Mouse (Mus musculus) heart, adult 18-20 months (tissue): ENCODE data around the gene Igf2bp1. TPM values are rescaled to one million over a fixed set of nuclear protein-coding genes. Genes with fewer than 3 reads are reported as not detected.

Experiments
- DNase-seq, 2 experiments: peaks; one replicate each; pipeline ENCODE4 v3.0.0; 2021 to 2022; ENCODE audit warnings: mixed read lengths in 1 of 2
- long read RNA-seq, 2 experiments: library from polyadenylated mRNA; stranded (forward); transcript quantifications; one replicate each; pipeline ENCODE4 v2.0.0; 2021
- total RNA-seq, 2 experiments: library from RNA; stranded (reverse); gene quantifications; 2 replicates each; pipeline ENCODE4 v1.2.3; 2021

The Igf2bp1 gene
- under 1 TPM; 0.05 to 0.35 TPM for total RNA-seq
- long read RNA-seq, experiment 1: 0 reads
- long read RNA-seq, experiment 2: 0 reads

DNA sequence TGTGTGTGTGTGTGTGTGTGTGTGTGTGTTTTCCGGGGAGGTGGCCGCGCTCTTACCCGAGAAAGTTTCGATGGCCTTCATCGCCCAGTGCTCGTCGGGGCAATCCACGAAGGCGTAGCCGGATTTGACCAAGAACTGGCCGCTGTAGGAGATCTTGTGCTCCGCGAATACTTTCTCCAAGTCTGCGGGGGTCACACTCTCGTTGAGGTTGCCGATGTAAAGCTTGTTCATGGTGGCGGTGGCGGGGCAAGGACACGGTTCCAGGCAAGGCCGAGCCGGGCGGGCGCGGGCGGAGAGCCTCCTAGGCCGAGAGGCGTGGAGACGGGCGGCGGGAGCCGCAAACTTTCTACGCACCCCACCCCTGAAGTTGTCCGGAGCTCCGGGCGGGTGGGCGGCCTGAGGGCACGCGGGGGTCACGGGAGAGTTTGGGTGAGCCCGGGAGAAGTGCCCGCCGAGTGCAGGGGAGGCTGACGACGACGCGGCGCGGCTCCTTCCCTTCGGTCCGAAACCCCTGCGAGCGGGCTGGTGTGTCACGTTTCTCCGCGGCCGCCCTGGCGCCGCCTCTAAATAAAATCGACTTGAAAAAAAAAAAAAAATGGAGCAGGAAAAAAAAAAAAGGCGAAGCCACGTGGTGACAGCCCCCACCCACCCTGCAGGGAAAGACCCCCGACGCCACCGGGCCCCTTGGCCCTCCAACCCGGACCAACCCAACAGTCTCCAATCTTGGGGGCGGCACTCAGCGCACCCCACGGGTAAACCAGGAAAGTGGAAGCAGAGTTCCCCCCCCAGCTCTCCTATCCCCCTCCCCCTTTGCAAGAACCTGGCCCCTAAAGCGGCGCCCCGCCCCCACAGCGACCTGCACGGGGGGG lies at the start of gene Igf2bp1:
Igf2bp1 (minus strand) TSS at position 538 of the 869 bp plus-strand sequence.
- peak; percentile 9 to 56 for DNase-seq

- DNase-seq: no peak
These were observed 45.1 kb upstream of the Igf2bp1 start for GRCm38 (mm10) chr11:96050854-96051253.

GRCm38 (mm10) chr11:96049939-96050338 lies 44.2 kb upstream of the Igf2bp1 start:
- DNase-seq: no peak

- DNase-seq: no peak
These were observed 42.0 kb upstream of the Igf2bp1 start for GRCm38 (mm10) chr11:96047469-96048373.

DNA sequence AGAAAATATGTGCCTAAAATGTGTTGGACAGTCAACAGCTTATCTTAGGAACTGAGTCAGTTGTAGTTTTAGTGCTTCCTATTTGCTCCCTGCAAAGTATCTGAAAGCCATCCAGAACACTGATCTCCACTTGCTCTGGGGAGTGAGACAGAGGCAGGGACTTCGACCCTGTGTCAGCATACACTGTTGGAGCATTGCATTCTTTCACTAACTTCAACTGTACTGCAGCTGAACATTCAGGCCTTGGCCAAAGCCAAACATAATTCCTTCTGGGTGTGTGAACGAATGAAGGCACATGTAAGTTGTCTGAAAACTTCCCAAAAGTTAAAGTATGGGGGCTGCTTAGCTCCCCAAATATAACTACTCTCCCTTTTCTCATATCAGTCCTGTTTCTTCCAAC lies 41.1 kb upstream of the Igf2bp1 start:
- DNase-seq: no peak

- no peak for DNase-seq
These were observed 40.3 kb upstream of the Igf2bp1 start for GRCm38 (mm10) chr11:96046028-96046427.

- DNase-seq: no peak
These were observed 39.2 kb upstream of the Igf2bp1 start for GRCm38 (mm10) chr11:96044803-96045567.

GRCm38 (mm10) chr11:96038560-96038959 lies 32.8 kb upstream of the Igf2bp1 start:
- DNase-seq: no peak

- no peak for DNase-seq
These were observed 31.8 kb upstream of the Igf2bp1 start for GRCm38 (mm10) chr11:96037499-96037898.

GRCm38 (mm10) chr11:96035133-96035532 lies 29.4 kb upstream of the Igf2bp1 start:
- DNase-seq: no peak

GRCm38 (mm10) chr11:96034596-96035052 lies 28.9 kb upstream of the Igf2bp1 start, which contains the start of gene Snf8:
Snf8 (plus strand) TSS chr11:96034885.
- peak; percentile 95 to 97 for DNase-seq

DNA sequence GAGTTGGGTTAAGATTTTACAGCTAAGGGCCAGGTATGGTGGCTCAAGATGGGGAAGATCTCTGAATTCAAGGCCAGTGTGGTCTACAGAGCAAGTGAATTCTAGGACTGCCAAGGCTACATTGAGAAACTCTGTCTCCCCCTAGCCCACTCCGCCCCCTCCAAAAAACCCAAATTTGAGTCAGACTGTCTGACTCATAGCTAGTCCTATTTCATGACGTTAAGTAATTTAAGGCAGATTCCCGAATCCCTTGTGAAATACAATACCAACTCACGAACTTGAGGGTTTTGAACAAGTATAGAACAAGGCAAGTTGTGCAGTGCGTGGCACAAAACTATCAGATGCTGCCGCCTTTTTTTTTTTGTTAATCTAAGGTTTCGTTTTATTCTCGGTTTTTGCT lies 28.4 kb upstream of the Igf2bp1 start:
- no peak for DNase-seq

- DNase-seq: no peak
These were observed 27.5 kb upstream of the Igf2bp1 start for GRCm38 (mm10) chr11:96033264-96033663.

GRCm38 (mm10) chr11:96031701-96032100 lies 26.0 kb upstream of the Igf2bp1 start:
- DNase-seq: no peak

DNA sequence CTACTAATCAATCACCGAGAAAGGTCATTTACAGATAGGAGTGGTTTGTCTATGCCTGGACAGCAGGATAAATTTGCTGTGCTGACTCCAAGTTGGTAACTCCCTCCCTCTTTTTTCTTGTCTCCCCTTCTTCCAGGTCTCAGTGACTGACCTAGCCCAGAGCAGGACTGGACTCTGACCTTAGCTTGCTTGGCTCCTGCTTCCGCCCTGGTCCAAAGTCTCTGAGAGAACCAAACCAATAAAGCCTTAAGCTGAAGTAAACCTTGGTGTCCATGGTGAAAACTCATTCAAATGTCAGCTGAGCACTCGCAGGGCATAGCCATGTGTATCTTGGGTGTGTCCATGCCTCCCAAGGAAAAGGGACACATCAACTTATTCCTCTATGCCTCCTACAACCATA lies 24.8 kb upstream of the Igf2bp1 start:
- no peak for DNase-seq

GRCm38 (mm10) chr11:96028130-96028529 lies 22.4 kb upstream of the Igf2bp1 start:
- no peak for DNase-seq

GRCm38 (mm10) chr11:96020622-96021021 lies 14.9 kb upstream of the Igf2bp1 start:
- no peak for DNase-seq

DNA sequence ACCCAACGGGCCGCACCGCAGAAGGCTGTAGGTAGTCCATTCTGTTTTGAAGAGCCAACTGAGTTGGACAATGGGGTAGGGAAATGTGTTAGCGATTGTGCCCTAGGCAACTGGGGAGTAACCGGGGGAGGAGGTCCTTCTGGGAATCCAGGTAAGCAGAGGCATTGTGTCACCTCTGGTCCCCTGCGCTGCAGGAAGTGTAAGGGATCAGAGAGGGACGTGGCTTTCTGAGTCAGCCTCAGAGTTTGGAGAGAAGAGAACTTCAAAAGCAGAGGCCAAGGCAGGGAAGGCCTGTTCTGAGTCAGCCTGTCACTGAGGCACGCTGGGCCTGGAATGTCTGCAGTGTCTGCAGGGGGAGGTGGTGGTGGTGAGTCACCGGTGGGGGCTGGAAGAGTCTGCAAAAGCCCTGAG lies 12.2 kb upstream of the Igf2bp1 start:
- DNase-seq: no peak

DNA sequence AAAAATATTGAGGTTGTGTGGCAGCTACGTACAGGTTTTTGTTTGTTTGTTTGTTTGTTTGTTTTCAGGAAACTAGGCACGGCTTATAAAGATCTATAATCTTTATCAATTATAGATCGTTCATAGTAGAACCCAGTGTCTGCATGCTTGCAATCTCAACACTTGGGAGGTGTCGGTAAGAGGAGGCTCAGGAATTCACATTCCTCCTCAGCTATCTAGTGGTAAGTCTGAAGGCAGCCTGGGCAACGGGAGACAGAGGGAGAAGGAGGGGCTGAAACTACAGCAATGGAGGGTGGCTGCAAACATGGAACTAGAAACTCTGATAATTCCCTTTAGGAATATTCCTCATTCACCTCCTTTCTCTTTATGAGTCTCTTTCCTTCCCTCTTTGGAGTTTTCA lies 9.7 kb upstream of the Igf2bp1 start:
- DNase-seq: no peak

- DNase-seq: no peak
These were observed 6.2 kb upstream of the Igf2bp1 start for GRCm38 (mm10) chr11:96011982-96012381.

DNA sequence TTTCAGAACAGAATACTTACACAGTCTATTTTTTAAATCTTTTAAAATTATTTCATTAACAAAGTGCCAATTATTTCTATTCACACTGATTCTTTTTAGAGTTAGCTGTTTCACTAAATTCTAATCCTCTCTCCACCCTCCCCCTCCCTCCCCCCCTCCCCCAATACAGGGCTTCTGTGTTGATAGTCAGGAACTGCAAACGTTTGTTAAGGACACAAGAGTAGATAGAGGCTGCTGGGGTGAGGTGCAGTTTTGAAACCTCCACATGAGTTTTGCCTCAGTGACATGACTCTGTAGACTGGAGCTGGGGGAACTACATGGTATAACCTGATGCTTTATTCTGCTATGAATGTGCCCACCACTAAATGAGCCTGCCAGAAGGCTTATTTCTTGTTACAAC lies 3.1 kb upstream of the Igf2bp1 start:
- no peak for DNase-seq
